Mouse (Mus musculus): ENCODE results near the gene Tmem132b.

- no peak for TF ChIP-seq CTCF (conservative IDR thresholded peaks at IDR 0.05; ENCODE audit: insufficient read depth, insufficient read length, low read depth, low read length)
- no peak for TF ChIP-seq POLR2A (IDR thresholded peaks at IDR 0.05; ENCODE audit: low read depth, low read length)
Observed at GRCm38 (mm10) chr5:125532191-125532544, 594 bp downstream of the Tmem132b start.
